Mouse (Mus musculus) midbrain, postnatal 0 days (tissue): Measurements from ENCODE around the gene Hmgcs1. TPM values are rescaled to one million over a fixed set of nuclear protein-coding genes. Genes with fewer than 3 reads are reported as not detected.
"Not testable (repeated sequence)": the region's sequence is repeated elsewhere in the genome, so short reads cannot be mapped to it uniquely, and the experiment has no call there.

Experiments used
- ATAC-seq: fragments of 200-750 bp; cut with Nextera tagmentation; 2 replicates; pipeline ENCODE4 v1.8.0; 2017; ENCODE audit warnings: moderate number of reproducible peaks, mild to moderate bottlenecking, moderate TSS enrichment, moderate library complexity; ENCODE audit not compliant: low FRiP score
- DNase-seq: peaks from one replicate; pipeline ENCODE4 v3.0.0-alpha.2; 2015; ENCODE audit warnings: low spot score
- H3K27ac ChIP-seq: fragments of 300-500 bp; sonication (generic); 2 replicates; pipeline ENCODE4 v1.5.1; 2014; ENCODE audit warnings: low read depth, mild to moderate bottlenecking, low read length, mixed read lengths
- H3K27me3 ChIP-seq: fragments of 300-500 bp; sonication (generic); 2 replicates; pipeline ENCODE4 v1.6.1; 2014; ENCODE audit warnings: low read length, control low read depth, mixed read lengths; ENCODE audit not compliant: insufficient read depth
- H3K36me3 ChIP-seq: fragments of 300-500 bp; sonication (generic); 2 replicates; pipeline ENCODE4 v1.6.1; 2014; ENCODE audit warnings: low read length, control low read depth, mixed read lengths; ENCODE audit not compliant: insufficient read depth
- H3K4me1 ChIP-seq: fragments of 300-500 bp; sonication (generic); 2 replicates; pipeline ENCODE4 v1.6.1; 2014; ENCODE audit warnings: mild to moderate bottlenecking, control low read depth, antibody characterized with exemption, low read length, mixed read lengths; ENCODE audit not compliant: insufficient read depth
- H3K4me2 ChIP-seq: fragments of 300-500 bp; sonication (generic); 2 replicates; pipeline ENCODE4 v1.6.1; 2014; ENCODE audit warnings: low read depth, mild to moderate bottlenecking, low read length, mixed read lengths; ENCODE audit not compliant: poor library complexity, severe bottlenecking
- H3K4me3 ChIP-seq: fragments of 300-500 bp; sonication (generic); 2 replicates; pipeline ENCODE4 v1.5.1; 2014; ENCODE audit warnings: low read depth, mild to moderate bottlenecking, low read length, moderate library complexity
- H3K9ac ChIP-seq: fragments of 300-500 bp; sonication (generic); replicated peaks from 2 replicates; pipeline ENCODE4 v1.6.1; 2014; ENCODE audit warnings: mild to moderate bottlenecking, low read length, moderate library complexity, mixed read lengths; ENCODE audit not compliant: poor library complexity, severe bottlenecking
- H3K9me3 ChIP-seq: fragments of 300-500 bp; sonication (generic); 2 replicates; pipeline ENCODE4 v1.6.1; 2016; ENCODE audit warnings: low read length, control low read depth
- CTCF ChIP-seq: IDR thresholded peaks from 2 replicates; pipeline ENCODE4 v1.5.1; 2016; ENCODE audit warnings: antibody characterized with exemption, mild to moderate bottlenecking
- WGBS: fragments of 180-500 bp; shearing (Covaris S2); extraction: QIAGEN DNeasy Blood & Tissue Kit; methylation state at CpG from one replicate; pipeline ENCODE4 v1.1.7; 2014; 5-methylcytosine and 5-hydroxymethylcytosine counted together
- polyA plus RNA-seq: library from polyadenylated mRNA; unstranded; fragments of >200 nt; fragmentation: Nextera tagmentation; extraction: Ambion mirVana; gene quantifications from 2 replicates; pipeline ENCODE4 v1.2.1, GENCODE M21; 2015
- total RNA-seq: library from RNA; depleted of rRNA; stranded (reverse); fragments of >200 nt; gene quantifications from 2 replicates; pipeline ENCODE4 v1.2.3, GENCODE M21; 2014

Hmgcs1 gene
- total and polyA plus RNA-seq, 2 experiments from 2014 or later, result 291 to 428 TPM

- Histone ChIP-seq H3K9me3 (no peaks in the 10 kb centered on the region), H3K4me1 (no peaks in the 10 kb centered on the region), H3K27me3 (no peaks in the 10 kb centered on the region), H3K36me3 (no peaks in the 10 kb centered on the region), H3K4me3 (no peak overlapping the region), H3K27ac (no peak overlapping the region), H3K9ac (no peak overlapping the region), H3K4me2 (no peak overlapping the region)
- no peak for DNase-seq
- no peak for ATAC-seq
- 85% methylated on average over 2 of the region's 2 CpGs for WGBS
- TF ChIP-seq CTCF, result no peak
Measured at GRCm38 (mm10) chr13:119679721-119680120, 10.5 kb upstream of the Hmgcs1 start.

- Histone ChIP-seq H3K9me3 (no peaks in the 10 kb centered on the region), H3K4me3 (no peak overlapping the region), H3K36me3 (no peaks in the 10 kb centered on the region), H3K27ac (no peak overlapping the region), H3K4me1 (no peaks in the 10 kb centered on the region), H3K27me3 (no peaks in the 10 kb centered on the region), H3K4me2 (no peak overlapping the region), H3K9ac (0 out of 2 replicates have a peak overlapping the region, but pooled peaks have one; percentile 8)
- WGBS, result 60% methylated on average over 3 of the region's 3 CpGs
- ATAC-seq, result 0 out of 2 replicates have a peak, but pooled peaks have one; percentile 23
- no peak for TF ChIP-seq CTCF
- DNase-seq, result no peak
Measured at GRCm38 (mm10) chr13:119681161-119681560, 9.0 kb upstream of the Hmgcs1 start.

GRCm38 (mm10) chr13:119684416-119685177 is 5.6 kb upstream of the Hmgcs1 start:
- TF ChIP-seq CTCF, result no peak
- Histone ChIP-seq H3K9ac (no peak overlapping the region), H3K9me3 (no peaks in the 10 kb centered on the region), H3K27me3 (no peaks in the 10 kb centered on the region), H3K4me2 (no peak overlapping the region), H3K4me3 (no peak overlapping the region), H3K4me1 (0 out of 2 replicates have a peak, but pooled peaks cover 4% of the 10 kb centered on the region), H3K36me3 (no peaks in the 10 kb centered on the region), H3K27ac (no peak overlapping the region)
- ATAC-seq, result no peak
- WGBS, result 87% methylated on average over 11 of the region's 11 CpGs
- DNase-seq, result no peak

- no peak for TF ChIP-seq CTCF
- Histone ChIP-seq H3K4me3 (peak overlapping the region; percentile 97), H3K27ac (peak overlapping the region; percentile 59; the same call in 1 of the 2 replicates), H3K4me2 (peak overlapping the region; percentile 77), H3K27me3 (no peaks in the 10 kb centered on the region), H3K9ac (no peak overlapping the region), H3K9me3 (no peaks in the 10 kb centered on the region), H3K36me3 (no peaks in the 10 kb centered on the region), H3K4me1 (peaks cover 12% of the 10 kb centered on the region)
- DNase-seq, result no peak
- no peak for ATAC-seq
- WGBS, result 3% methylated on average over 5 of the region's 5 CpGs
Measured at GRCm38 (mm10) chr13:119689709-119690038, 505 bp upstream of the Hmgcs1 start.

- Histone ChIP-seq H3K27ac (peak overlapping the region; percentile 94), H3K9ac (peak overlapping the region; percentile 96), H3K36me3 (no peaks in the 10 kb centered on the region), H3K4me3 (peak overlapping the region; percentile 97), H3K27me3 (no peaks in the 10 kb centered on the region), H3K4me1 (peaks cover 16% of the 10 kb centered on the region), H3K4me2 (peak overlapping the region; percentile 77), H3K9me3 (no peaks in the 10 kb centered on the region)
- under 1% methylated on average over 7 of the region's 7 CpGs for WGBS
- TF ChIP-seq CTCF, result no peak
- peak; percentile 19 for DNase-seq
- ATAC-seq, result peak; percentile 14; the same call in 1 of the 2 replicates
Measured at GRCm38 (mm10) chr13:119690876-119691620, 869 bp downstream of the Hmgcs1 start.

- peak overlapping the region; percentile 97 for H3K4me3 ChIP-seq
- H3K27ac ChIP-seq, H3K9ac ChIP-seq, DNase-seq, ATAC-seq, H3K9me3 ChIP-seq, H3K27me3 ChIP-seq, H3K36me3 ChIP-seq: not testable (repeated sequence)
- H3K4me1 ChIP-seq, result peaks cover 16% of the 10 kb centered on the region
- 58% methylated on average over 3 of the region's 3 CpGs for WGBS
- peak overlapping the region; percentile 77 for H3K4me2 ChIP-seq
Measured at GRCm38 (mm10) chr13:119691958-119692357, 1.8 kb downstream of the Hmgcs1 start.
